Mouse (Mus musculus): Measurements from ENCODE around the gene Olfr103.

- no peak for TF ChIP-seq CHD2 (IDR thresholded peaks at IDR 0.05; ENCODE audit: low read depth, low read length)
- no peak for TF ChIP-seq ZNF384 (IDR thresholded peaks at IDR 0.05; ENCODE audit: low read depth, low read length)
- no peak for TF ChIP-seq ZC3H11A (IDR thresholded peaks at IDR 0.05; ENCODE audit: borderline replicate concordance, low read depth, low read length)
- no peak for TF ChIP-seq HCFC1 (IDR thresholded peaks at IDR 0.05; ENCODE audit: borderline replicate concordance, insufficient read depth, low read length)
Observed at GRCm38 (mm10) chr17:37304213-37304612, 35.3 kb downstream of the Olfr103 start, which contains the start of gene Olfr101.
